15 mouse cellular contexts compared by ENCODE assay signal in genomic region chr3:130940302-130940867, GRCm38 (mm10).
A peak's percentile ranks its signal among the peaks of the same experiment; 100 is the strongest.
DNase-seq lines count a peak whose midpoint lies in the region; ATAC-seq and TF ChIP-seq lines count a peak whose summit lies in the region.
"Had no signal": no experiment of that assay in that cellular context is flagged by ENCODE, and none has a peak within 500 bp of the region (broad histone marks: within the 10 kb centered on the region; RNA-seq: fewer than 3 reads in every experiment).

No protein-coding gene starts in this region.

- H3K27me3 ChIP-seq in lung, embryonic 14.5 days (ENCODE audit: insufficient read depth, low read length) = no peaks in the 10 kb centered on the region
- H3K27me3 ChIP-seq in intestine, embryonic 15.5 days (replicated peaks) = 0 out of 2 replicates have a peak, but pooled peaks cover 3% of the 10 kb centered on the region
- H3K27me3 ChIP-seq in intestine, embryonic 16.5 days (replicated peaks; ENCODE audit: control insufficient read depth, insufficient read depth, low read length) = no peaks in the 10 kb centered on the region; the same call in 1 of the 2 replicates
- H3K27me3 ChIP-seq: embryonic facial prominence, embryonic 12.5 days; limb, embryonic 15.5 days had no signal

- peak; percentile 55 for DNase-seq in gastrocnemius, postnatal 14 days
- no peak for DNase-seq in gastrocnemius, adult 8-10 months (ENCODE audit: low spot score in 2 of 2)
- DNase-seq in lung, embryonic 14.5 days = peak; percentile 49
- no peak for DNase-seq in lung, postnatal 25 days (ENCODE audit: low spot score)
- peak; percentile 65 for DNase-seq in adrenal gland, postnatal 10 days
- peak; percentile 63 for DNase-seq in lung, postnatal 10 days
- DNase-seq: cerebellum, adult 11-12 months; kidney, postnatal 4 days; right cerebral cortex, adult 18-20 months had no signal

- intact Hi-C loops in gastrocnemius, postnatal 14 days (cut with DNase I; ENCODE audit: low total_unique reads) = no loop called here

- H3K9me3 ChIP-seq in lung, embryonic 14.5 days (ENCODE audit: low read depth, low read length) = no peaks in the 10 kb centered on the region
- H3K9me3 ChIP-seq in intestine, embryonic 15.5 days = no peaks in the 10 kb centered on the region
- no peaks in the 10 kb centered on the region for H3K9me3 ChIP-seq in intestine, embryonic 16.5 days (ENCODE audit: control insufficient read depth, low read length)
- H3K9me3 ChIP-seq: embryonic facial prominence, embryonic 12.5 days; hindbrain, embryonic 13.5 days; limb, embryonic 15.5 days had no signal

- H3K4me3 ChIP-seq in lung, embryonic 14.5 days (ENCODE audit: low read depth, low read length) = no peak overlapping the region
- no peak overlapping the region for H3K4me3 ChIP-seq in intestine, embryonic 15.5 days (replicated peaks)
- no peak overlapping the region for H3K4me3 ChIP-seq in intestine, embryonic 16.5 days (ENCODE audit: low read length)
- H3K4me3 ChIP-seq: embryonic facial prominence, embryonic 12.5 days; hindbrain, embryonic 13.5 days; limb, embryonic 15.5 days; megakaryocyte, embryonic 14.5 days had no signal

- ATAC-seq in lung, embryonic 14.5 days (ENCODE audit: insufficient read depth) = no peak
- no peak for ATAC-seq in intestine, embryonic 15.5 days
- no peak for ATAC-seq in intestine, embryonic 16.5 days

- H3K27ac ChIP-seq in lung, embryonic 14.5 days (ENCODE audit: low read depth) = no peak overlapping the region
- H3K27ac ChIP-seq in intestine, embryonic 15.5 days = no peak overlapping the region
- no peak overlapping the region for H3K27ac ChIP-seq in intestine, embryonic 16.5 days (ENCODE audit: low read length)
- H3K27ac ChIP-seq: embryonic facial prominence, embryonic 12.5 days; hindbrain, embryonic 13.5 days; limb, embryonic 15.5 days had no signal

- H3K4me2 ChIP-seq in lung, embryonic 14.5 days = no peak overlapping the region
- no peak overlapping the region for H3K4me2 ChIP-seq in intestine, embryonic 15.5 days (replicated peaks)
- no peak overlapping the region for H3K4me2 ChIP-seq in intestine, embryonic 16.5 days (ENCODE audit: low read depth, low read length)
- H3K4me2 ChIP-seq: embryonic facial prominence, embryonic 12.5 days; hindbrain, embryonic 13.5 days; limb, embryonic 15.5 days had no signal

- peaks cover 3% of the 10 kb centered on the region; the same call in 1 of the 2 replicates for H3K4me1 ChIP-seq in lung, embryonic 14.5 days (ENCODE audit: insufficient read depth)
- H3K4me1 ChIP-seq in intestine, embryonic 15.5 days (replicated peaks) = peaks cover 6% of the 10 kb centered on the region
- peaks cover 7% of the 10 kb centered on the region; the same call in 1 of the 2 replicates for H3K4me1 ChIP-seq in intestine, embryonic 16.5 days (ENCODE audit: control insufficient read depth, insufficient read depth, low read length)
- H3K4me1 ChIP-seq: megakaryocyte, embryonic 14.5 days had no signal

- no peaks in the 10 kb centered on the region for H3K36me3 ChIP-seq in lung, embryonic 14.5 days (ENCODE audit: insufficient read depth)
- no peaks in the 10 kb centered on the region for H3K36me3 ChIP-seq in intestine, embryonic 15.5 days
- no peaks in the 10 kb centered on the region for H3K36me3 ChIP-seq in intestine, embryonic 16.5 days (ENCODE audit: control insufficient read depth, insufficient read depth, low read length)
- H3K36me3 ChIP-seq: embryonic facial prominence, embryonic 12.5 days; hindbrain, embryonic 13.5 days; limb, embryonic 15.5 days had no signal

- H3K9ac ChIP-seq in lung, embryonic 14.5 days = no peak overlapping the region
- H3K9ac ChIP-seq in intestine, embryonic 15.5 days = no peak overlapping the region
- no peak overlapping the region for H3K9ac ChIP-seq in intestine, embryonic 16.5 days (ENCODE audit: low read depth, low read length)
- H3K9ac ChIP-seq: embryonic facial prominence, embryonic 12.5 days; hindbrain, embryonic 13.5 days; limb, embryonic 15.5 days had no signal

- WGBS in lung, embryonic 14.5 days = 58% methylated on average over 5 of the region's 5 CpGs
- WGBS in intestine, embryonic 15.5 days = 77% methylated on average over 5 of the region's 5 CpGs
- 78% methylated on average over 5 of the region's 5 CpGs for WGBS in intestine, embryonic 16.5 days

- no peak for TF ChIP-seq CTCF in lung, embryonic 14.5 days (IDR thresholded peaks at IDR 0.05; ENCODE audit: low read depth)

Comparison
In these comparisons a context has a peak if more than half of its experiments do, and no peak if none do; other contexts are left out.
1. DNase-seq: peak in gastrocnemius, postnatal 14 days (single experiment), lung, embryonic 14.5 days (single experiment), adrenal gland, postnatal 10 days (single experiment) and lung, postnatal 10 days (single experiment); none in gastrocnemius, adult 8-10 months (0 of 2) and lung, postnatal 25 days (single experiment).